Mouse (Mus musculus) lung, postnatal 0 days (tissue): ENCODE measurements around the gene Prokr1. TPM values are rescaled to one million over a fixed set of nuclear protein-coding genes. Genes with fewer than 3 reads are reported as not detected.

Experiments
- ATAC-seq: fragments of 200-750 bp; cut with Nextera tagmentation; 2 replicates; pipeline ENCODE4 v1.8.0; 2017; ENCODE audit warnings: moderate library complexity
- DNase-seq: peaks from one replicate; pipeline ENCODE4 v3.0.0-alpha.2; 2016; ENCODE audit warnings: low spot score
- H3K27ac ChIP-seq: fragments of 300-500 bp; sonication (generic); 2 replicates; pipeline ENCODE4 v1.5.1; 2014; ENCODE audit warnings: antibody characterized with exemption, mild to moderate bottlenecking, low read length, mixed read lengths
- H3K27me3 ChIP-seq: fragments of 300-500 bp; sonication (generic); replicated peaks from 2 replicates; pipeline ENCODE4 v1.6.1; 2014; ENCODE audit warnings: low read length, mixed read lengths; ENCODE audit not compliant: insufficient read depth
- H3K36me3 ChIP-seq: fragments of 300-500 bp; sonication (generic); 2 replicates; pipeline ENCODE4 v1.6.1; 2014; ENCODE audit warnings: low read length, mixed read lengths; ENCODE audit not compliant: insufficient read depth
- H3K4me1 ChIP-seq: fragments of 300-500 bp; sonication (generic); 2 replicates; pipeline ENCODE4 v1.6.1; 2014; ENCODE audit warnings: antibody characterized with exemption, low read depth, low read length, mixed read lengths; ENCODE audit not compliant: insufficient read depth
- H3K4me2 ChIP-seq: fragments of 300-500 bp; sonication (generic); replicated peaks from 2 replicates; pipeline ENCODE4 v1.6.1; 2014; ENCODE audit warnings: low read depth, mild to moderate bottlenecking, low read length, moderate library complexity, mixed read lengths
- H3K4me3 ChIP-seq: fragments of 300-500 bp; sonication (generic); 2 replicates; pipeline ENCODE4 v1.5.1; 2014; ENCODE audit warnings: low read depth, low read length
- H3K9ac ChIP-seq: fragments of 300-500 bp; sonication (generic); replicated peaks from 2 replicates; pipeline ENCODE4 v1.6.1; 2014; ENCODE audit warnings: low read depth, mild to moderate bottlenecking
- H3K9me3 ChIP-seq: fragments of 300-500 bp; sonication (generic); 2 replicates; pipeline ENCODE4 v1.6.1; 2016; ENCODE audit warnings: low read length, mixed read lengths
- CTCF ChIP-seq: IDR thresholded peaks from 2 replicates; pipeline ENCODE4 v1.5.1; 2016; ENCODE audit warnings: antibody characterized with exemption, mild to moderate bottlenecking
- EP300 ChIP-seq: IDR thresholded peaks from 2 replicates; pipeline ENCODE4 v1.6.1; 2016; ENCODE audit warnings: antibody characterized with exemption, mild to moderate bottlenecking, control low read depth
- WGBS: fragments of 180-500 bp; shearing (Covaris S2); extraction: QIAGEN DNeasy Blood & Tissue Kit; methylation state at CpG from one replicate; pipeline ENCODE4 v1.1.7; 2014; 5-methylcytosine and 5-hydroxymethylcytosine counted together
- polyA plus RNA-seq: library from polyadenylated mRNA; unstranded; fragments of >200 nt; fragmentation: Nextera tagmentation; extraction: Ambion mirVana; gene quantifications from 2 replicates; pipeline ENCODE4 v1.2.1, GENCODE M21; 2015

Prokr1 gene
- polyA plus RNA-seq, 1 experiment from 2014 or later = 0.41 TPM

- H3K4me2 ChIP-seq = no peak overlapping the region
- DNase-seq (peak; percentile 4), ATAC-seq (peak; percentile 51)
- H3K9ac ChIP-seq = no peak overlapping the region
- H3K27ac ChIP-seq = no peak overlapping the region
- no peaks in the 10 kb centered on the region for H3K9me3 ChIP-seq
- WGBS = 36% methylated on average over 8 of the region's 8 CpGs
- no peaks in the 10 kb centered on the region for H3K36me3 ChIP-seq
- TF ChIP-seq EP300 = no peak
- H3K27me3 ChIP-seq = no peaks in the 10 kb centered on the region
- no peak overlapping the region for H3K4me3 ChIP-seq
- peaks cover 13% of the 10 kb centered on the region; the same call in 1 of the 2 replicates for H3K4me1 ChIP-seq
Measured at GRCm38 (mm10) chr6:87618021-87618420, 27.5 kb upstream of the Prokr1 start.

GRCm38 (mm10) chr6:87615696-87616083, 25.1 kb upstream of the Prokr1 start:
- Histone ChIP-seq H3K4me3 (no peak overlapping the region), H3K4me1 (peaks cover 3% of the 10 kb centered on the region; the same call in 1 of the 2 replicates), H3K27me3 (no peaks in the 10 kb centered on the region), H3K4me2 (no peak overlapping the region), H3K27ac (no peak overlapping the region), H3K9ac (no peak overlapping the region), H3K9me3 (no peaks in the 10 kb centered on the region), H3K36me3 (no peaks in the 10 kb centered on the region)
- ATAC-seq = no peak
- peak; percentile 3 for DNase-seq
- WGBS = 92% methylated on average over 14 of the region's 14 CpGs
- TF ChIP-seq EP300 = no peak
- no peak for TF ChIP-seq CTCF

GRCm38 (mm10) chr6:87614794-87615695, 24.5 kb upstream of the Prokr1 start:
- DNase-seq (peak; percentile 55), ATAC-seq (peak; percentile 54; the same call in 1 of the 2 replicates)
- TF ChIP-seq CTCF = peak; percentile 85
- no peak for TF ChIP-seq EP300
- Histone ChIP-seq H3K9ac (no peak overlapping the region), H3K9me3 (no peaks in the 10 kb centered on the region), H3K36me3 (no peaks in the 10 kb centered on the region), H3K4me1 (no peaks in the 10 kb centered on the region), H3K27ac (no peak overlapping the region), H3K4me2 (no peak overlapping the region), H3K27me3 (no peaks in the 10 kb centered on the region), H3K4me3 (no peak overlapping the region)
- WGBS = 50% methylated on average over 11 of the region's 11 CpGs

GRCm38 (mm10) chr6:87599825-87600224, 9.3 kb upstream of the Prokr1 start:
- H3K9ac ChIP-seq = no peak overlapping the region
- H3K27me3 ChIP-seq = no peaks in the 10 kb centered on the region
- H3K36me3 ChIP-seq = no peaks in the 10 kb centered on the region
- H3K4me2 ChIP-seq = no peak overlapping the region
- H3K27ac ChIP-seq = no peak overlapping the region
- DNase-seq (no peak), ATAC-seq (no peak)
- no peaks in the 10 kb centered on the region for H3K9me3 ChIP-seq
- TF ChIP-seq EP300 (no peak), CTCF (no peak)
- no peak overlapping the region for H3K4me3 ChIP-seq
- no peaks in the 10 kb centered on the region for H3K4me1 ChIP-seq

DNA sequence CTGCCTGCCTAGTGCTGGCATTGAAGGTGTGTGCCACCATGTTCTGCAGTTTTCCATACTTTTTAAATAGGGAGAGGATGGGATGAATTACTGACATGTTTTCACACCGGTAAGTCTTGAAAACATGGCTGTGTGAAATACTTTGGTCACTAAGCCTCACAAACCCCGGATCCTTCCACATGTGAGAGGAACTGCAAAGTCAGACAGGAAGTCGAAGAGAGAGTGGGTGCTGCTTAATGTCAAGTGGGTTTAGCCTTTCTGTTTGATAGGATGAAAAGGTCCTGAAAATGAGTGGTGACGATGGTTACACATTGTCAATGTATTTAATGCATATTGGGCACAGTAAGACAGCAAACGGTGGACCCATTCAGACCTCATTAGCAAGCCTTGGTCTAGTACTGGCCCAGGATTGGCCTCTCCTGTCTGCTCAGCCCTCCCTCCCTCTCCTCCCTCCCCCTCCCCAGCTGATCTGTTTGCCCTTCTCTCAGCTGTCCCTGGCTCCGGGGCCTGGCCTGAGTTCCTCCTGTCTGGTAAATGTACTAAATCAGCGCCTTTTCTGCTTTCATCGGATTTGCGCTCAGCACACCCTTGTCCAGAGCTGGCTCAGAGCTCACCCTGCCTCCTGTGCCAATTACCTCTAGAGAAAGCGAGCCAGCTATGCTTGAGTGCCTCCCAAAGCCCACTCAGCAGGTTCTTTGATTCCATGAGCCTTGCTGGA, 6.7 kb upstream of the Prokr1 start:
- DNase-seq (peak; percentile 24), ATAC-seq (peak; percentile 54)
- Histone ChIP-seq H3K36me3 (no peaks in the 10 kb centered on the region), H3K4me3 (no peak overlapping the region), H3K27ac (no peak overlapping the region), H3K9me3 (no peaks in the 10 kb centered on the region), H3K4me1 (no peaks in the 10 kb centered on the region), H3K4me2 (no peak overlapping the region), H3K9ac (no peak overlapping the region), H3K27me3 (no peaks in the 10 kb centered on the region)
- TF ChIP-seq EP300 = no peak
- no peak for TF ChIP-seq CTCF
- WGBS = 51% methylated on average over 10 of the region's 10 CpGs

- Histone ChIP-seq H3K9ac (no peak overlapping the region), H3K4me3 (no peak overlapping the region), H3K4me2 (no peak overlapping the region), H3K4me1 (no peaks in the 10 kb centered on the region), H3K27me3 (no peaks in the 10 kb centered on the region), H3K36me3 (no peaks in the 10 kb centered on the region), H3K9me3 (no peaks in the 10 kb centered on the region), H3K27ac (no peak overlapping the region)
- DNase-seq = no peak
- no peak for TF ChIP-seq EP300
- no peak for TF ChIP-seq CTCF
- WGBS = 69% methylated on average over 6 of the region's 6 CpGs
- no peak for ATAC-seq
Measured at GRCm38 (mm10) chr6:87594188-87594587, 3.6 kb upstream of the Prokr1 start.
